Mouse (Mus musculus) kidney, embryonic 15.5 days (tissue): ENCODE measurements around the gene Hyal1. TPM values are rescaled to one million over a fixed set of nuclear protein-coding genes. Genes with fewer than 3 reads are reported as not detected.

Experiments
- ATAC-seq: fragments of 200-750 bp; cut with Nextera tagmentation; replicated peaks from 2 replicates; pipeline ENCODE4 v1.8.0; 2017; ENCODE audit warnings: moderate TSS enrichment; ENCODE audit not compliant: low FRiP score
- H3K27ac ChIP-seq: fragments of 300-500 bp; sonication (generic); 2 replicates; pipeline ENCODE4 v1.5.1; 2015; ENCODE audit warnings: mild to moderate bottlenecking, inconsistent platforms
- H3K27me3 ChIP-seq: fragments of 300-500 bp; sonication (generic); 2 replicates; pipeline ENCODE4 v1.6.1; 2015; ENCODE audit warnings: inconsistent platforms
- H3K36me3 ChIP-seq: fragments of 300-500 bp; sonication (generic); 2 replicates; pipeline ENCODE4 v1.6.1; 2015; ENCODE audit warnings: inconsistent platforms
- H3K4me1 ChIP-seq: fragments of 300-500 bp; sonication (generic); 2 replicates; pipeline ENCODE4 v1.6.1; 2015; ENCODE audit warnings: inconsistent platforms
- H3K4me2 ChIP-seq: fragments of 300-500 bp; sonication (generic); 2 replicates; pipeline ENCODE4 v1.6.1; 2015; ENCODE audit warnings: moderate library complexity, mild to moderate bottlenecking, inconsistent platforms
- H3K4me3 ChIP-seq: fragments of 300-500 bp; sonication (generic); replicated peaks from 2 replicates; pipeline ENCODE4 v1.5.1; 2015; ENCODE audit warnings: mild to moderate bottlenecking, inconsistent platforms
- H3K9ac ChIP-seq: fragments of 300-500 bp; sonication (generic); 2 replicates; pipeline ENCODE4 v1.6.1; 2015; ENCODE audit warnings: mild to moderate bottlenecking, inconsistent platforms
- H3K9me3 ChIP-seq: fragments of 300-500 bp; sonication (generic); replicated peaks from 2 replicates; pipeline ENCODE4 v1.6.1; 2016; ENCODE audit warnings: inconsistent platforms
- WGBS: fragments of 180-500 bp; shearing (Covaris S2); methylation state at CpG from one replicate; pipeline ENCODE4 v1.1.7; 2015; ENCODE audit warnings: mixed read lengths; 5-methylcytosine and 5-hydroxymethylcytosine counted together
- polyA plus RNA-seq: library from polyadenylated mRNA; unstranded; fragments of >200 nt; fragmentation: Nextera tagmentation; extraction: Ambion mirVana; gene quantifications from 2 replicates; pipeline ENCODE4 v1.2.1, GENCODE M21; 2015

The Hyal1 gene
- polyA plus RNA-seq, 1 experiment from 2014 or later: 10.5 TPM

DNA sequence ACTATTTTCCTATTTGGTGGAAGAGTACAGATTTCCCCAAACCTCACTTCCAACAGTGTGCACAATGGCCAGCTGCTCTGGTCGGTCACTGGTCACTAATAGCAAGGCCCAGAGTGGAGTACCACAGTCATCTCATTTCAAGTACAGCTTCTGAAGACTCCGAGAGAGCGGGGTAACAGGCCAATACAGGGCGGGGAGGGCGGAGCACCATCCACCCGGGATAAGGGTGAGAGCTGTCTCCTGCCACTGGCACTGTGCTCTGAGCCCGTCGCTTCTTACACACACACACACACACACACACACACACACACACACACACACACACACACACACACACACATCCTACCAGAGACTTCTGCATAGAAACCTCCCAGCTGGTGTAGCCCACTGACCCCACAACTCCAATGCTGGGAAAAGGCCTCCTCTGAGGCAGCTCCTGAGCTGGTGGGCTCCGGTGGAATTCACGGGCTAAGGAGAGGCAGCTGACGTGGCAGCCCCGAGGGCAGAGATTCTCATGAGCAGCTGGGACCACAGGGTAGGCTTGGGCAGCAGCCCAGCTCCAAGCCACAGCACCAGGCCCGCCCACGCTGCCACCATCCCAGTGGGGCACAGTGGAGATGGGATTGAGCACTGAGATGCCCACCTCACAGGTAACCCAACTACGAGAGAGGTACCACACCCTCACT, 49.6 kb downstream of the Hyal1 start:
- Histone ChIP-seq H3K4me3 (0 out of 2 replicates have a peak overlapping the region, but pooled peaks have one; percentile 6), H3K4me2 (peak overlapping the region; percentile 96), H3K27me3 (no peaks in the 10 kb centered on the region), H3K9ac (peak overlapping the region; percentile 5), H3K27ac (peak overlapping the region; percentile 92), H3K36me3 (peaks cover 36% of the 10 kb centered on the region), H3K9me3 (no peaks in the 10 kb centered on the region), H3K4me1 (peaks cover 74% of the 10 kb centered on the region)
- WGBS: 41% methylated on average over 14 of the region's 15 CpGs
- 0 out of 2 replicates have a peak, but pooled peaks have one; percentile 0 for ATAC-seq

DNA sequence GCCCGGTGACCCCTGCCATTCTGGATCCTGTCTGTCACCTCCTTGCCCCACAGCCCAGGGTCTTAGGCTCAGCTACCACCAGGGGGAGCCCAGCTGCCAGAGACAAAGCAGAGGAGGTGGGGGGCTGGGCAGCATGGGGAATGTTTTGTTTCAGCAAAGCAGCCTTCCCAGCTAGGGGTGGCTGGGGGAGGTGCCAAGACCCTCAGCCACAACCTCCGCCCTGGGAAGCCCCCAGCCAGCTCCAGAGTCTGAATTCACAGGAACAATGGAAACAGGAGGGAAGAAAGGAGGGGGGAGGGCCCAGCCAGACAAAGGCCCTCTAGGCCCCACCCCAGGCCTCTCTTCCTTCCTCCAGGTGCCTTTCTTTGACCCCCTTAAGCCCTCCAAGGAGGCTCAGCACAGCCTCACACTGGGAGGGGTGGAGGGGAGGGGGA, 50.1 kb downstream of the Hyal1 start:
- Histone ChIP-seq H3K4me3 (0 out of 2 replicates have a peak overlapping the region, but pooled peaks have one; percentile 6), H3K4me2 (peak overlapping the region; percentile 96), H3K36me3 (peaks cover 40% of the 10 kb centered on the region), H3K4me1 (peaks cover 78% of the 10 kb centered on the region), H3K9ac (peak overlapping the region; percentile 37), H3K27me3 (no peaks in the 10 kb centered on the region), H3K9me3 (no peaks in the 10 kb centered on the region), H3K27ac (peak overlapping the region; percentile 92)
- 5% methylated on average over 2 of the region's 2 CpGs for WGBS
- ATAC-seq: peak; percentile 70

DNA sequence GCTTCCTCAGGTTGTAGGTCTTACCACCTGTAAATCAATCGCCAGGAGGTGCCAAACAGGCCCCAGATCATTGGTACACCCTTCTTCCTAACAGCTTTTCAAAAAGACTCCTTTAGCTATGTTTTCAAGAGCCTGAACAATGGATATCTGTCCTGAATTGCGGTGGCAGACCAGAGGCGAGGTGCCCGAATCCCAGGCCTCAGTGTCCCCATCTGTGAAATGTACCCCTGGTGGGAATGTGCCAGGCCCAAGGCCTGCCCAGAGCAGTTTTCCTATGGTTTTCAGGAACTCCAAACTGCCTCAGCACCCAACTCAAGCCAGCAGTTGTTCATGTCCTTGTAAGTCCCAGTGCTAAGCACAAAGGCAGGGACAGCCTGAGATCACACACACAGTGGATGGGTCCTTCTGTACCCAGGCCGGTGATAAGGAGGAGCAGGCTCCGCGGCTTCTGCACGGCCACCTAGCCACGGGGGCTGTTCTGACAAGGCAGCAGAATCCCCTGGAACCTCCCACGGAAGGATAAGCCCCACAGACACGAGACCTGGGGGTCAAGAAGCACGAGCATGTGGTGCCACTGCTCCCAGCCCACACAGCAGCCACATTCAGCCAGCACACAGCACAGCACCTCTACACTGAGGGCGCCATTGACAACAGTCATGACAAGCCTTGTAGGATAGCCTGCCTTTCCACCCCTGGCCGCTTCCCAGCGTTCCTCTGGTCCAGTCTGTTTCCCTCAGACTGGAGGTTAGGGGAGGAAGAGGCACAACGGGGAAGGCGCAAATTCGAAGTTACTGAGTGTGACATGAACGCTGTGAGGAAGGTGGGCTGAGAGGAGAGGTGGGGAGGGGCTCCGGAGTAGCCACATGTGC, 50.9 kb downstream of the Hyal1 start:
- Histone ChIP-seq H3K9me3 (no peaks in the 10 kb centered on the region), H3K4me2 (peak overlapping the region; percentile 96), H3K27me3 (no peaks in the 10 kb centered on the region), H3K4me1 (peaks cover 86% of the 10 kb centered on the region), H3K27ac (peak overlapping the region; percentile 92), H3K36me3 (peaks cover 33% of the 10 kb centered on the region), H3K9ac (peak overlapping the region; percentile 37), H3K4me3 (0 out of 2 replicates have a peak overlapping the region, but pooled peaks have one; percentile 11)
- ATAC-seq: no peak
- WGBS: 33% methylated on average over 20 of the region's 20 CpGs

DNA sequence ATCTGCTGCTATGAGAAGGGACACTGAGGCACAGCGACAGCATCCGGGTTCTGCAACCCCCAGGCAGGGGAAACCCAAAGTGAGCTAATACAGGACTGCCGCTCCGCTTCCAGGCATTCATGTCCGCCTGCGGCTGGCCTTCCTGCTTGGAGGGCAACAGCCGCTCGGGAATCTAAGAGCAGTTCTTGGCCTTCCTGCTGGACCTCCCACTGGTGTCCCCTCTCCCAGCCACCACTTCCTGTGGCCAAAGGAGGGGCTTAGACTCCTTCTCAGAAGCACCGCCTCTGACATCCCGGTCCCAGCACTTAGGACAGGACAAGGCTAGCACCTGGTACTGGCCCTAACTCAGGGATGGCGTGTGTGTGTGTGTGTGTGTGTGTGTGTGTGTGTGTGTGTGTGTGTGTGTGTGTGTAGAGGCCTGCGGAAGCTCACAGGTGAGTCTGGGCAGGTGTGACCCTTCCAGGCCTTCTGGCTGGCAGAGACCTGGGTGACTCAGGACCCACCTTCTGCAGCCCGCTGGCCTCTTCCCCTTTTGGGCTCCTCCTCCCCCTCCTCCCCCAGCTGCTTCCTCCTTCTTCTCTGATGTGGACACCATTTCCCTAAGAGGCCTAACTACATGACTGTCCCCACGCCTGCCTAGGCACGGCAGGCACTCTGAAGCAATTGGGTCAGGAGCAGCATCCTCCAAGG, 52.1 kb downstream of the Hyal1 start:
- Histone ChIP-seq H3K9ac (peak overlapping the region; percentile 30; the same call in 1 of the 2 replicates), H3K9me3 (no peaks in the 10 kb centered on the region), H3K36me3 (peaks cover 26% of the 10 kb centered on the region), H3K4me1 (peaks cover 90% of the 10 kb centered on the region), H3K27ac (peak overlapping the region; percentile 92), H3K27me3 (no peaks in the 10 kb centered on the region), H3K4me2 (peak overlapping the region; percentile 96), H3K4me3 (peak overlapping the region; percentile 11; the same call in 1 of the 2 replicates)
- ATAC-seq: peak; percentile 20; the same call in 1 of the 2 replicates
- 43% methylated on average over 14 of the region's 15 CpGs for WGBS

DNA sequence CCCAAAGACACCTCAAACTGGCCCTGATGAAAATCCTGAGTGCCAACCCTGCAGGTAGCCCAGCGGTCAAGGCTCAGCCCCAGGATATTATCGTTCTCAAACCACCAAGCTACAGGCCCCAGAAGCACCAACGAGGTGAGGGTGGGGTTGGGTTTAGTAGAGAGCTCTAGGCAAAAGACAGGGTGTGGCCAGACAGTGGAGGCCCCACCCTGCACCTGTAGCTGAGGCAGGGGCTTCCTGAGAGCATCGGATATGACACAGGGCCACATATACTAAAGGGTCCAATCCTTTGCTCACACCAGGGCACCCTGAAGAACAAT, 52.6 kb downstream of the Hyal1 start:
- H3K4me3 ChIP-seq: 0 out of 2 replicates have a peak overlapping the region, but pooled peaks have one; percentile 11
- no peaks in the 10 kb centered on the region for H3K9me3 ChIP-seq

DNA sequence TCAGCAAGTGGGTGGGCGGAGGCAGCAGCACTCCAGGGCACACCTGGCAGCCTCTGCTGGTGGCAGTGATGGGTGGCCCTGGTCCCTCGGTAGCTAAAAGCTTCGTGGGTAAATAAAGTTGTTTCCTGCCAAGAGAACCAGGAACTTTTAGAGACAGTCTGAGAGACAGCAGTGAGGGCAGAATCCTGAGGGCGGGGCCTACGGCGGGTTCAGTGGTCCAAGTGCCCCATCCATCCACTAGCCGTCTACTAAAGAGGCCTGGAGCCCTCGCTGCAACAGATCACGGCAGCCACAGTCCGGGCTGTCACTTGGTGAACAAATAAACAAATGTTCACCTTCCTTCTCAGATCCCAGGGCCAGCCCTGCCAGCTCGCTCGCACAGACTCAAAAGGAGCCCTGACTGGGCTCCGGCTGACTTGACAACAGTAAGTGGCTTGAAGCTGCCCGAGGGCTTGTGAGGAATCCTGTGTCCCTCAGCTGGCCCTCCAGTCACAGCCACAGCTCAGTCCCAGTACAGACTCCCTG, 53.2 kb downstream of the Hyal1 start:
- peaks cover 84% of the 10 kb centered on the region for H3K4me1 ChIP-seq
- H3K36me3 ChIP-seq: peaks cover 19% of the 10 kb centered on the region; the same call in 1 of the 2 replicates
- WGBS: 17% methylated on average over 14 of the region's 14 CpGs
- H3K4me3 ChIP-seq: 0 out of 2 replicates have a peak overlapping the region, but pooled peaks have one; percentile 6
- H3K4me2 ChIP-seq: peak overlapping the region; percentile 96
- no peaks in the 10 kb centered on the region for H3K9me3 ChIP-seq
- peak overlapping the region; percentile 92 for H3K27ac ChIP-seq
- peak overlapping the region; percentile 97; the same call in 1 of the 2 replicates for H3K9ac ChIP-seq
- no peak for ATAC-seq
- no peaks in the 10 kb centered on the region for H3K27me3 ChIP-seq

More for the DNA sequence above, 52.6 kb downstream of the Hyal1 start:
- ATAC-seq: no peak
- Histone ChIP-seq H3K27me3 (no peaks in the 10 kb centered on the region), H3K4me2 (peak overlapping the region; percentile 96), H3K9ac (0 out of 2 replicates have a peak overlapping the region, but pooled peaks have one; percentile 14), H3K27ac (peak overlapping the region; percentile 92), H3K4me1 (peaks cover 90% of the 10 kb centered on the region), H3K36me3 (peaks cover 25% of the 10 kb centered on the region)
- 19% methylated on average over 4 of the region's 4 CpGs for WGBS

DNA sequence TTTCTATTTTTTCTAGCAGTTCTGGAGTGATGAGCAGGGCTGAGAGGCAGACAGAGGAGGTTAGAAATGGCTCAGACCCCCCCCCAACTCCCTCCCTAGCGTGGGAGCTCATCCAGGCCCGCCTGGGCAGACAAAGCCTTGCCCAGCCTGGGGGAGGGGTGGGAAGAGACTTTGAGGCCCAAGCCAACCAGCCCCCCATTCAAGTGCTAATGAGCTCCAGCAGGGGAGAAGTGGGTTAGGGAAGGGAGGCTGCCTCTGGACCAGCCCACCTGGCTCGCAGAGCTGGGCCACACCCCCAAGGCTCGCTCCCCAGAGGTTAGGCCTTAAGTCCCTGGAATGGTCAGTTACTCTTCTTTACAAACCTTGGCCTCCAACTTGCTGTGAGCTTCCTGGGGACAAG, 53.8 kb downstream of the Hyal1 start:
- Histone ChIP-seq H3K9me3 (no peaks in the 10 kb centered on the region), H3K27me3 (no peaks in the 10 kb centered on the region), H3K4me3 (peak overlapping the region; percentile 6; the same call in 1 of the 2 replicates), H3K36me3 (peaks cover 13% of the 10 kb centered on the region; the same call in 1 of the 2 replicates), H3K27ac (peak overlapping the region; percentile 92), H3K9ac (peak overlapping the region; percentile 97; the same call in 1 of the 2 replicates), H3K4me1 (peaks cover 82% of the 10 kb centered on the region), H3K4me2 (peak overlapping the region; percentile 96)
- no peak for ATAC-seq
- WGBS: 20% methylated on average over 4 of the region's 4 CpGs

Other genes with a start within 250 kb of the Hyal1 start
- gene Hemk1, start 238.6 kb upstream of the Hyal1 start, polyA plus RNA-seq: 10.9 and 11.8 TPM in 2 replicates
- 0.81 and 0.90 TPM in 2 replicates for gene 6430571L13Rik, start 236.3 kb upstream of the Hyal1 start, polyA plus RNA-seq
- 0.84 and 0.93 TPM in 2 replicates for gene Cacna2d2, start 177.3 kb upstream of the Hyal1 start, polyA plus RNA-seq
- gene Tmem115, start 43.0 kb upstream of the Hyal1 start, polyA plus RNA-seq: 45.0 and 49.4 TPM in 2 replicates
- gene Cyb561d2, start 34.7 kb upstream of the Hyal1 start, polyA plus RNA-seq: 31.5 and 33.9 TPM in 2 replicates
- 44.4 and 46.8 TPM in 2 replicates for gene Nprl2, start 34.7 kb upstream of the Hyal1 start, polyA plus RNA-seq
- 1.2 and 2.9 TPM in 2 replicates for gene Zmynd10, start 29.6 kb upstream of the Hyal1 start, polyA plus RNA-seq
- 61.7 and 63.4 TPM in 2 replicates for gene Rassf1, start 25.4 kb upstream of the Hyal1 start, polyA plus RNA-seq
- 46.5 and 46.8 TPM in 2 replicates for gene Tusc2, start 13.7 kb upstream of the Hyal1 start, polyA plus RNA-seq
- gene Hyal2, start 9.0 kb upstream of the Hyal1 start, polyA plus RNA-seq: 111 and 117 TPM in 2 replicates
- gene Naa80, start 2.0 kb downstream of the Hyal1 start, polyA plus RNA-seq: 16.0 and 19.3 TPM in 2 replicates
- 1.3 TPM in 2 replicates for gene Hyal3, start 3.9 kb downstream of the Hyal1 start, polyA plus RNA-seq
- gene Ifrd2, start 10.7 kb downstream of the Hyal1 start, polyA plus RNA-seq: 47.8 and 55.8 TPM in 2 replicates
- gene Sema3b, start 32.3 kb downstream of the Hyal1 start, polyA plus RNA-seq: 21.1 and 22.5 TPM in 2 replicates
- 403 and 424 TPM in 2 replicates for gene Gnai2, start 58.4 kb downstream of the Hyal1 start, polyA plus RNA-seq
- gene Slc38a3, start 92.6 kb downstream of the Hyal1 start, polyA plus RNA-seq: 7.1 and 8.1 TPM in 2 replicates
- gene Gnat1, start 102.8 kb downstream of the Hyal1 start, polyA plus RNA-seq: 3.9 and 4.6 TPM in 2 replicates
- gene Sema3f, start 133.5 kb downstream of the Hyal1 start, polyA plus RNA-seq: 21.3 and 23.9 TPM in 2 replicates
- gene Rbm5, start 194.1 kb downstream of the Hyal1 start, polyA plus RNA-seq: 194 and 207 TPM in 2 replicates